Mouse (Mus musculus): ENCODE data around the gene Tpd52l2.
A peak's percentile ranks its signal among the peaks of the same experiment; 100 is the strongest.

The Tpd52l2 gene

DNA sequence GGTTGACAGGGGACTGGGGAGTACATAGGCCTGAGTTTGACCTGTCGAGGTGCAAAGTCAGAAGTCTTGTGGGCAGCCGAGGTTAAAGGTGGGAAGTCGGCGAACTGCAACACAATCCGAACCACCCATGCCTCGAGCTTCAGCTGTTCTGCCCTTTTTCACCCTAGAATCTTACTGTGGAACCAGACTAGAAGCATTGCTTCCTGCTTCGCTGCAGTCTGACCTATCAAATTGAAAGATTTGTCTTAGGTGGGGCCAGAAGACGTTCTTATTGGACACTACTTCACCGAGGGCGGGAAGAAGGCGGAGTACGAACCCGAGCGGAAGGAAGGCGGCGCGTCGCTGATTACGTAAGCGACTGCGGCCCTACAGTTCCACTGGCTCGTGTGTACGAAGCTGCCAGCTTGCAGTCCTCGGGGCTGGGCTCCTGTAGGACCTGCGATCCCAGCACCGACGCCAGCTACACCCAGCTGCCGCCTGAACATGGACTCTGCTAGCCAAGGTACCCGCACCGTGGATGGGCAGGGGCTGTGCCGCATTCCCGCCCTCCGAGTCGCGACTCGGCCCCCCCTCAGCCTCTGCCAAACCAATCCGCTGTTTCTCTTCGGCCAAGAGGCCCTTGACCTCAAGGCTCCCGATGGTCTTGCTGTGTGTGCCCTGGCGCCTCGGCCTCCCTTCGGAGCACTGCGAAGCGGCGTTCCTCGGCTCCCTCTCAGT is at the start of gene Tpd52l2:
Gene Tpd52l2, plus strand, starts transcription at position 312 of the 717 bp plus-strand sequence.
- peak; percentile 96 for DNase-seq

DNA sequence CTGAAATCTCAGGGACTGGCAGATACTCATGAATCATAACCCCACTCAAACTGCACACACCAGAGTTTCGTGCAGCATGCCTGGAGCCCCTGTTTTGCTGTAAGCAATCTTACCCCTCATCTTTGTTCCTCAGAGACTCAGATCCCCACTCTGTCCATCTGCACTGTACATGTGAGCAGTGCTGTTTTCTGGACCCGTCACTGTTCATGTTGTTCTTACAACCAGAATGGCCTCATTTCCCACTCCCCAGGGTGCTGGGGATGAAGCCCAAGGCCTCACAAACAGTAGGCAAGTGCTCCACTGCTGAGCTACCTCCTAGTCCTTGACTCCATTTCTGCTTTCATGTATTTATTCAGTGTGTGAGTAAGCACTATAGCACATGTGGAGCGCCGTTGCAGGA is 44.8 kb upstream of the Tpd52l2 start:
- DNase-seq = no peak

DNA sequence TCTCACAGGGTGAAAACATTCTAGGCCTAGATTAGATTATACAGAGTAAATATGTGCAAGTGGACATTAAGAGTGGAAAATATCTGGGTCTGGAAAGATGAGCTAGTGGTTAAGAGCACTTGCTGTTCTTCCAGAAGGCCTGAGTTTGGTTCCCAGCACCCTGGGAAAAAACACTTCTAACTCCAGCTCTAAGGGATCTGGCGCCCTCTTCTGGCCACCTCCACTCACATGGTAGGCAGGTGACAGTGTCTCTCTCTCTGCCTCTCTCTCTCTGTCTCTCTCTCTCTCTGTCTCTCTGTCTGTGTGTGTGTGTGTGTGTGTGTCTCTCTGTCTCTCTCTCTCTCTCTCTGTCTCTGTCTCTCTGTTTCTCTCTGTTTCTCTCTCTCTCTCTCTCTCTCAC is 43.7 kb upstream of the Tpd52l2 start:
- DNase-seq = no peak

DNA sequence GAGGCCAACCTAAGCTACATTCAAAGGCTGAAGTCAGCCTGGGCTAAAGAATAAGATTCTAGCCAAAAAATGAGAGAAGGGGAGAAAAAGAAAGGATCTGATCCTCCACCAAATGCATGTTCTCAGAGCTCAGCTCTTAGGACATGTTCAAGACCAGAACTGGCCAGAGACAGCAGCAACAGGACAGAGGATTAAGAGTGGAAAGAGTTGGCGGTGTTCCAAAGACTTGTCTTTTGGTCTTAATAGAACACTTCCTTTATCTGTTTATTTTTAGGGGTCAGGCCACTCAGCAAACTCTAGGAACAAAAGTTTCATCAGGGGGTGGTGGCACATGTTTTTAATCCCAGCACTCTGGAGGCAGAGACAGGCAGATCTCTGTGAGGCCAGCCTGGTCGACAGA is 41.0 kb upstream of the Tpd52l2 start:
- DNase-seq = no peak

DNA sequence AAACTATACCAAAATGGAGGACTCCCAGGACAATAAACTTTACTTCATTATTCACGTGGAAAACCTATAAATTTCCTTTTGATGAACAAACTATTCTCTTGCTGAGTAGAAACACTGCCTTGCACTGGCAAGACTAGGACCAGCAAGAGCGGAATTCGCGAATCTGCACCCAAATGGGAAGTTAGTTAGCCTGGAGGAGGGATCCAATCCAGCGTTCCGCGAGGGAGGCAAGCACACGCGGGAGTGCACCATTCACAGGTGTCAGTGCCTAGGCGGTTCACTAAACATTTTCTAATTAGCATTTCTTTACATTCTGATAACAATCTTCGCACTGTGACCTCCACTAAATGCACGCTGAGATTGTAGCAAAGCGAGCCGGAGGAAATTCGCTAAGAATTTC is 39.1 kb upstream of the Tpd52l2 start:
- DNase-seq = no peak

DNA sequence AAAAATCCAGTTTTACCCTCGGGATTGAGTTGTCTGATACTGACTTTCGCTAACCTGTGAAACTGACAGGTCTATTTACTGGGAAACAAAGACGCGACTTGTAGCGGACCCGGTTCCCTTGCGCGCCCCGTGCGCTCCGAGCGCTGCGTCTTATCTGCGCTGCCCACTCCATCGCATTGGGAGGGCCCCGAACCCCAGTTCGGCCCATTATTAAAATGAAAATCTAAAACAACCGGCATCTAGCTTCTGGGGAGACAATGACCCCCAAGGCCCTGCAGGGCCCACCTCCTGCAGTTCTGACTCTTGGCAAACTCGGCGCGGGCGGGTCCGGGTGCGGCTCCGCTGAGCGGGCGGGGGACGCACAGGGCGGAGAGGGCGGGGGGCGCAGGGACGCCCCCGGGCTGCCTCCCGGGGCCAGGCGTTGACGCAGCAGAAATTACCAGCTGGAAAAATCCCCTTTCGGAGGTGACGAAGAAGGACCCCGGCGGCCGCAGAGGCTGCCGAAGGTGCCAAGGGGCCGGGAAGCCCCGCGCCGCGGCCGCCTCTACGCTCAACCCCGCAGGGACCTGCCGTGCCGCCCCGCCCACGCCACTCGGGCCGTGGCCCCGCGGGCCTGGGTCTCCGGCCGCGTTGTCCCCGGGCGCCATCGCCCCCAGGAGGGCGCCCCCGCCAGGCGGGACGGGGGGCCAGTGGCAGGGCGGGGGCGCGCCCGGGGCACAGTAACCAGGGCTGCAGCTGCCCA is 38.4 kb upstream of the Tpd52l2 start:
- DNase-seq = no peak

DNA sequence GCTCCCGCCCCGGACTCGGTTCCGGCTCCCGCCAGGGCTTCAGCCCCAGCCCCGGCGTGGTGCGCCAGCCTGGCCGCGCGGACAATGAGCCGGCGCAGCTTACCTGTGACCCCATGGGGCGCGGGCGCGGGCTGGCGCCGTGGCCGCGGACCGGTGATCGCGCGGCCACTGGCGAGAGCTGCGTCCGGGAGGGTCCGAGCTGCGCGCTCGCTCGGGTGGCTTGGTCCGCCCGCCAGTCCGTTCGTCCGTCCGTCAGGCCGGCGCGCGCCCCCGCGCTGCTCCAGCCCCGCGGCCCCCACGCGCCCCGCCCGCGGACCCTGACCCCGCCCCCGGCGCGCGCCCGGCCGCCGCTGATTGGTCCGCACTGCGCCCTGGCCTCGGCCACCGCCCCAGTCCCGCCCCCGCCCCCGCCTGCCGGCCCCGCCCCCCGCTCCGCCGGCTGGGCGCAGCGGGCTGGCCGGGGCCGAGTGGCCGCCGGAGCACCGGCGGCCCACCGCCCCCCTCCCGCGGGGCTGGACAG is 37.7 kb upstream of the Tpd52l2 start, which contains the start of gene Zbtb46:
Gene Zbtb46, minus strand, starts transcription at position 274 of the 520 bp plus-strand sequence.
- DNase-seq = peak; percentile 66

DNA sequence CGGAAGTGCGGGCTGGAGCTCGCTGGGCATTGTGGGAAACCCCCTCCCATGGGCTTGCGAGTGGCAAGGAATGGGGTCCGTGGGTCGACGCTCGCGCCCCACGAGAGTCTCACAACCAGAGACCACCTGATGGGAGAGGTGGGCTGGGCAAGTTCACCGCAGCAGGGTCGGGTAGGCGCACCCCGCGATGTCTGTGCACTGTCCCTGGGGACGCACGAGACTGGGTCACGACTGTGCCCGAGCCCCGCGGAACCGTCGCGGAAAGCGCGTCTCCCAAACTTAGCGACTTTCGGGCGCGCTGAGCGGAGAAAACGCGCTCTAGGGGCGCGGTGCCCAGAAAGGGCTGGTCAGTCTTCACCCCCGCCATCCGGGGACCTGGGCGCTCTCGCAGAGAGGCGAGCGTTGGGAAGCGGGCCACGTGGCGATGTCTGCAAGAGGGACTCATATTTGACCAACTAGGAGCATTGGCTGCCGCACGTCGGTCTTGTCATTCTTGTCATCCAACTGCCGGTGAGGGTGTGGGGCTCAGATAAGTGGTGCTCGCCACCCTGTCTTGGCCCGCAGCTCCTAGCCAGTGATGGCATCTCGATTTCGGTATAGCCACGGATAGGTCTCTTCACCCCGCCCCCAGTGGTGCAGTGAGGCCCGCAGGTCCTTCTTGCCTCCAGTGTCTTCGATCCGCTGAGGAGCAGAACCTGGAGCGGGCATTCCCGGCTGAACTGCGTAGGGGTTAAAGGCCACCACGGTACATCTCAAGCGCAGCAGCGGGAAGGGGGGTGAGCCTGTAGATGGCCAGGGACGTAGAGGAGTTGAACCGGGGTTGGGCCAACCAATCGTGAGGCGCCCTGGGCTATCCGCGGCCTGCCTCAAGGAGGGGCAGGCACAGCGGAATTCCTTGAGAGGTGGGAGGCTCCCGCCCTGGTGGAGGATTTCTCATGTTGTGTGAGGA is 37.0 kb upstream of the Tpd52l2 start:
- peak; percentile 11 for DNase-seq

DNA sequence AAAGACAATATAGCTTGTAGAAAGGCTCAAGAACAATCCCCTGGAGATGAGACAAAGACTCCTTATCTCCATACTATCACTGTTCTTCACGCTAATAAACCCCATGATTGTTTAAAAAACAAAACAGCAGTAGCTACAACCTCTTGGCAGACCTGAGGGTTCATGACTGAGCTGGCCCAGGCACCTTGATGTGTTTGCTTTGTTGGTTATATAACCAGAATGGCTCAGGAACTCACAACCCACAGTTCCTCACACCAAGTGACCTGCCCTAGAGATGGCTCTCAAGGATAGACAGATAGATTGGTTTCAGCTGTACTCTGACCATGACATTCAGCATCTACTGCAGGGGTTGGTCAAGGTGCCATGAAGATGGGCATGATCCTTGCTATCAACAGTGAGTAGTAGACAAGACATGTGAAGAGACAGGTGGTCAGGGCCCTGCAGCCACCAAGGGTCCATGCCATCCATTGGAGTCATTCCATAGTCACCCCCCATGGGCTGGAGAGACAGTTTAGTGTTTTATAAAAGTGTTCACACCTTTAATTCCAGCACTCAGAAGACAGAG is 35.3 kb upstream of the Tpd52l2 start:
- DNase-seq = no peak

DNA sequence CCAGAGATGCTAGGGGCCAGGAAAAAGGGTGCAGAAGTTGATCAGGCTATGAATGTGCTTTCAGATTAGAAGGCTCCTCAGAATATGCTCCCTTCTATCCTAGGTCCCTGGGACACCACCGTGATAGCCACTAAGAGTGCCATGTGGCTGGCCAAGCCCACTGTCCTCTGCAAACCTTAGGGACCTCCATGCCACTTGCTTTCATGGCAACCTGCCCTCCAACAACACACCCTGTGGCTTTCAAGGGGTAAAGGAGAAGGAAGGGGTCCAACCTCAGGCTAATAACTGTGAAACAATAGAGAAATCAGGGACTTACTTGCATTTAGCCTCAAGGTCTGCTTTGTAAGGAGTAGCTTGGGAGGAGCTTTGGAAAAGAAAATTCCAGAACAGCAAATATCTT is 34.3 kb upstream of the Tpd52l2 start:
- no peak for DNase-seq

DNA sequence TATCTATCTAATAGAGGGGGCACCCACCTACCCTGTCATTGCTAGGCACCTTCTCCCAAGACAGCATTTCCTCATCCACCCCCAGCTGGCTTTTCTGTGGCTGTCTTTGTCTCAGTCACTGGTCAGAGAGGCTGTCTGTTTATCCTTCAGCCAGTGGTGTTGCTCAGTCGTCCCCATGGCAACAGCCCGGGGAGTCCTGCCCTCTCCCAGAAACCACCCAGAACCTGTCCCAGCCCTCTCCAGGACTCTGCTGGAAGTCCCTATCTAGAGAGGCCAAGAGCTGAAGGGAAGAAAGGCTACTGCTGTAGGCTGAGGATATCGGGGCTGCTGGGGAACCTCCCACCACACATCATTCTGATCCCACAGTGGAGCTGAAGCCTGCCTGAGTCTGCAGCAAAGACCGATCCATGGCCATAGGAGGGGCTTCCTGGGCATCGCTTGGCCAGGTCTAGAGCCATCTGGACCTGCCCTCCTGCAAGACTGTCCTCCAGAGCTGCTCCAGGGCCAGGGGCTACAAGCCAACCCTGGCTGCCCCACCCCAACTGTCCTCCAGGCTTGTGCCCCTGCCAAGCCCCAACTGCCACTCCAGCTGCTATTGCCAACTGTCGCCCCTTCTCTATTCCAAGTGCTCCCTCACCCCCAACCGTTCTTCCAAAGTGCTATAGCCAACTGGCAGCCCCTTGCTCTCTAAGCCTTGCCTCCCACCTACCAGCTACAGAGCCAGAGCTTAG is 33.8 kb upstream of the Tpd52l2 start:
- peak; percentile 42 for DNase-seq

DNA sequence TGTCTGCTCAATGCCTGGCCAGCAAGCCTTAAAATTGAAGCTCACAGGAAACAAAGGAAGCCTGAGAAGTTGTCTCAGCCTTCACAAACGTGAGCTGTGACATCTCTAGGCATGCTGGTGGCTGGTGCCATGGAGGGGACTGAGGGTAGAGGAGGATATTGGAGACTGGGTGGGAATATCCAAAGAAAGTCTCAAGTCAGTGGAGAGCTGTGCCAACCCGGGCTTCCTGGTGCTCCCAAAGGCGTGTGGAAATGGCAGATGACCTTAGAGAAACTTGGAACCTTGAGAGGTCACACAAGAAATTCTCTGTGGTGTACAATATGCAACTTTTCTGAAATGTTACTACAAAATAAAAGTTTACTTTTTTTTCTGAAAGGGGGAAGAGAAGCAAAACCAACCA is 31.5 kb upstream of the Tpd52l2 start:
- no peak for DNase-seq

DNA sequence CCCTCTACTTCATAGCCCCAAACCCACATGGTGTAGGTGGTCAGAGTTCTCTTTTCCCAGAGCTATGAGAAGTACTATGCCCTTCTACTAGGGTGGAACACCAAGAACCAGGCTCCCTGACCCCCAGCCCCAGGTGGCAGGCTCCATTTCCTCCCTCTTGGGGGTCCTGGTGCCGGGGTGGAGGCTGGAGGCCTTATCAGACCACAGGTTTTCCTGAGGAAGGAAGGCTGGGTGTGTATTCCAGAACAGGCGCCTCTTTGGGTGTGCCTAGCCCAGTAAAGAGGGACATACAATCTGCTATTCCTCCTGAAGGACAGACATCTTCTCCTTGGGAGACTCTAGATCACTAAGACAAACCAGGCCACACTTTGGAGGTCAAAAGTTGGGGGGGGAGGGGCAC is 26.7 kb upstream of the Tpd52l2 start:
- DNase-seq = no peak

DNA sequence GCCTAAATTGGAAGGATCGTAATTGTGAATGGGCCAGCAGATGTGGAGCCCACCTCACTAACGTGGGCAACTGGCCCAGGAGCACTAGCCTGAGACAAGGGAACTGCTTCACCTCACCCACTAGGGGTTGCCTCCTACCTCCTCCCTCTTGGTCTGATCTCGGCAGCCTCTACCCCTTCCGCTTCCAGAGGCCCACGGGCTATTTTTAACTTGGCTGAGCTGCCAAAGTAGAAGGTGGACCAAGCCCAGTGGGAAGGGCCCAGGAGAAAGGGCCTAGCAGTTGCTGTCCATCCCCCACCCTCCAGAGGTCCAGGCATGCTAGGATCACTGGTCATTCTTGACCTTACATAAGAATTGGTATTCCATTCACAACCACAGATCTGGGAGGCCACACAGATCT is 25.7 kb upstream of the Tpd52l2 start:
- DNase-seq = no peak

DNA sequence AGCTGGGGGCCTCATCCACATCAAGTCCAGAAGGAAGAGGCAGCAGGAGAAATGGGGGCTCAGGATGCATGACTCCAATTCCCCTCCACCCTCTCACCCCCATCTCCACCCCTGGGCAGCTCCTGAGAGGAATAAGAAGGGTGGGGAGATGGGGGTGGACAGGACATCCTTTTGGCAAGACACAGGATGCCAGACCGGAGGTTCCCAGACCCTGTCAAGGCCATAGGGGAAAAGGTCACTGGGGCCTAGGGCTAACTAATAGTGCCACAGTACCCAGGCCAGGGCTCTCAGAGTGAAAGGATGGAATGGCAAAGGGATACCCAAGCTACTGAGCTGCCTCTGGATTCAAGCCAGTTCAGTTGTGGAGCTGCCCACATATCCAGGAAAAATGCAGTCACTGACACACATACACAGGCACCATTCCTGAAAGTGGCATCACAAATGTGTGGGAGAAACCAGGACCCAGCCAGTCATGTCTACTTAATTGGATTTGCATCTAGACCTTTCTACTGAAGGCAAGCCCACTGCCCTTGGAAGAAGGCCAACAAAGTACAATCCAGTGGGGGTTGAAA is 24.6 kb upstream of the Tpd52l2 start:
- no peak for DNase-seq

DNA sequence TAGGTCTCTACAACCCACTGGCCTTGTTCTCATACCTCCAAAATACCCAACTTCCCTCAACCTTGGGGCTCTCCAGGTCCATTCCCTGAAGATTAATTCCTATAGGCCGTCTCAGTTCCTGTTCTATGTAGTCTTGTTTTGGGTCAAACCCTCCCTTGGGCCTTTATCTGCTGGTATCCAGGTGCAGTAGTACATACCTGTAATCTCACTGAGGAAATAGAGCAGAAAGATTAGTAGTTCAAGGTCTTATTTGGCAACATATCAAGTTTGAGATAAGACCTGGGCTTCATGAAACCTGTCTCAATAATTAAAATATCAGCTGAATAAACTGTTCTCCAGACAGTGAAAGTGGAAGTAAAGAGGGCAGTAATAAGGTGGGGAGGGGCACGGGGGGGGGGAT is 13.8 kb upstream of the Tpd52l2 start:
- DNase-seq = no peak

DNA sequence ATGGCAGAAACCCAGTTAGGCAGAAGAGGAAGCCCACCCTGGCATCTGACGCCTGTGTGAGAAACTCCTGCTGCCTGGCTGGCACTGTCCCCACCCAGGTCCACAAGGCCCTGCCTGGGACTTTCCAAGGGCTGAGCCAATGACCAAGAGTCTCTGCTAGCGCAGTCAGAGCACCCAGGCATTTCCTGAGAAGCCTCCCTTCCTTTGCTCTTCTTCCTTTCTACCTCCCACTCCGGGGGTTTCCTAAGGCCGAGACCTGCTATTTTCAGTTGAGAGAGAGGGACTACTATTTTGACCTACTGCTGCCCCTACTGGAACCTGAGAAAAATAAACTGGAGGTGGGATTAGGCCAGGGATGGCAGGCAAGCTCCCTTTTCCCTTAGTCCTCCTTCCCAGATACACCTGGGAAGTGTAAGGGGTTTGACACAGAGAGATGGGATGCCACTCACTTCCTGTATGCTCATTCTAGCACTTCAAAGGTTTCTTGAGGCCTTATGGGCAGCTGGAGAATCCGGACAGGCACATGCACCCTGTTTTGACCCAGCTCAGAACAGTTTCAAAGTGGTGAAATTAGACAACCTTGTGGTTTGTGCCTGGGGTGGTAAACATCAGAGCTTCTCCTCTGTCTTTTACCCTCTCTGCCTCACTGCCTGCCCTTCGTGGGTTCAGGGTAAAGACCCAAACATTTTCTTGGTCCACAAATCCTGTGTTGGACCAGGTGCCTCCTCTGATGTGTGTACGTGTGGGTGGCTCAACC is 13.2 kb upstream of the Tpd52l2 start:
- DNase-seq = no peak

DNA sequence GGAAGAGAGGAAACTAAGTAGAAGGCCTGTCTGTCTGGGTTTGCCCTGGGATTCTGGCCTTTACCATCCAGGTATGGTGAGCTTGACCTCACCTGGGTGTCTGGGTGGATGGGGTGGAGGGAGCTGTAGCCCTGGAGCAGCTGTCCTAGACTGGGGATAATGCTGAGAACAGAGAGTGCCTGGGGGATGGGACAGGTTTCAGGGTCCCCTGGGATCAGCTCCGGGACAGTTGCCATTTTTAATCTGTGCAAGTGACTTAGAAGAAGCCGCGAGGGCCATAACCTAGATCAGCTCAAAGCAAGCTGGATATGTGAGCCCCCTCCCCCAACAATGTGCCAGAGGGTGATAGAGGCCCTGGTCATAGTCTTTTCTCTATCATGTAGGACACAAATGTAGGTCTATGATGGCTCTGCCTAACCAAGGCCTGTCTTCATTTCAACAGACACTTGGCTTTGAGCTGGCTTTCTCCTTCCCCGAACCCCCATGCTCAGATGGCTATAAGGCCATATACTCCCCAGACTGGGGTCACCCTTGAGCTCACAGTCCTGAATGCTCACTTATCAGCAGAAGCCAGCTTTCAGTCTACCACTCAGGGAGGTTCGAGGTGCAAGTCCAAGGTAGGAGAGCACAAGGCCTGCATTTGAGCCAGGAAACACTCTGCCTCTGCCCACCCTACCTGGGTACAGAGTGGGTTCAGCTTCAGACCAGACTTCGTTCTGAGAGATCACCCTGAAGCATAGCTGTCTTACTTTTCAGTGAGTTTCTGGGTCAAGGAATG is 12.3 kb upstream of the Tpd52l2 start:
- DNase-seq = no peak

DNA sequence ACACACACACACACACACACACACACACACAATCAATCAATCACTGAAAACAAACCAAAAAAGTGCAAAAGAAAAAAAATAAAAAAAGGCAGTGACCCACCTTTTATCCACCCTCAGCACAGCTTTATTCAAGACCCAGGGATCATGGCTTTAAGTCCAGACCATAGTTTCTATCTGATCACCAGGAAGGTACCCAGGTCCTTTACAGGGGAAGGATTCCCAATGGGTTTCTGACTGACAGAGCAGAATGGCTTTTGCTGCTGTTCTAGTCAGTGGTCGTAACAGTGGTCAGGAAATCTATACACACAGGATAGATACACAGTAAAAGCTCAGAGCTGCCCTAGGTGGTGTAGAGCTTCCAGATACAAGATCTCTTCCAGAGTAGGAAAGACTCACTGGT is 11.2 kb upstream of the Tpd52l2 start:
- DNase-seq = no peak

All from layer of hippocampus, adult 9-11 months (tissue).